23 mouse cellular contexts compared by ENCODE assay signal in genomic region chr15:23016680-23017079, GRCm38 (mm10).
"Had no signal": no experiment of that assay in that cellular context is flagged by ENCODE, and none has a peak within 500 bp of the region (broad histone marks: within the 10 kb centered on the region; RNA-seq: fewer than 3 reads in every experiment).

No protein-coding gene starts in this region.

- ATAC-seq: liver, postnatal 0 days; lung, postnatal 0 days; midbrain, embryonic 13.5 days had no signal

- H3K9me3 ChIP-seq: limb, embryonic 12.5 days; limb, embryonic 15.5 days; midbrain, embryonic 13.5 days; neural tube, embryonic 12.5 days; neural tube, embryonic 15.5 days had no signal

- H3K4me3 ChIP-seq: limb, embryonic 12.5 days; limb, embryonic 15.5 days; midbrain, embryonic 13.5 days; myocyte; neural tube, embryonic 12.5 days; neural tube, embryonic 15.5 days had no signal

- H3K4me2 ChIP-seq: limb, embryonic 12.5 days; limb, embryonic 15.5 days; liver, embryonic 11.5 days; lung, embryonic 14.5 days; midbrain, embryonic 13.5 days; neural tube, embryonic 12.5 days; neural tube, embryonic 15.5 days had no signal

- H3K27ac ChIP-seq: limb, embryonic 12.5 days; limb, embryonic 15.5 days; liver, embryonic 14.5 days; macrophage; midbrain, embryonic 13.5 days; neural tube, embryonic 12.5 days; neural tube, embryonic 15.5 days; stomach, postnatal 0 days had no signal

- H3K27me3 ChIP-seq: limb, embryonic 12.5 days; limb, embryonic 15.5 days; midbrain, embryonic 13.5 days; neural tube, embryonic 12.5 days; neural tube, embryonic 15.5 days had no signal

- H3K36me3 ChIP-seq: limb, embryonic 12.5 days; limb, embryonic 15.5 days; midbrain, embryonic 13.5 days; neural tube, embryonic 12.5 days; neural tube, embryonic 15.5 days had no signal

- DNase-seq: kidney, adult 9 months; kidney, postnatal 14 days; kidney, postnatal 4 days; left cerebral cortex, postnatal 4 days; liver, postnatal 0 days; lung, embryonic 14.5 days; right cerebral cortex, adult 18-20 months; right cerebral cortex, postnatal 14 days; right cerebral cortex, postnatal 4 days; thymus, adult 2 months; thymus, postnatal 14 days; thymus, postnatal 4 days had no signal

- H3K4me1 ChIP-seq: limb, embryonic 12.5 days; limb, embryonic 15.5 days; midbrain, embryonic 13.5 days; neural tube, embryonic 12.5 days; neural tube, embryonic 15.5 days had no signal

- H3K9ac ChIP-seq: limb, embryonic 12.5 days; limb, embryonic 15.5 days; liver, embryonic 14.5 days; liver, postnatal 0 days; lung, embryonic 14.5 days; midbrain, embryonic 13.5 days; neural tube, embryonic 12.5 days; neural tube, embryonic 15.5 days had no signal
